Mouse (Mus musculus) myocyte (in vitro differentiated cells): Measurements from ENCODE around the gene Sphk1. TPM values are rescaled to one million over a fixed set of nuclear protein-coding genes. Genes with fewer than 3 reads are reported as not detected.

Experiments
- H3K27me3 ChIP-seq: one replicate; pipeline ENCODE4 v1.6.1; 2011; ENCODE audit not compliant: control insufficient read depth, insufficient read depth, insufficient read length
- H3K36me3 ChIP-seq: one replicate; pipeline ENCODE4 v1.6.1; 2011; ENCODE audit not compliant: control insufficient read depth, insufficient read depth
- H3K4me2 ChIP-seq: one replicate; pipeline ENCODE4 v1.6.1; 2011; ENCODE audit warnings: low read depth, control low read depth
- H3K4me3 ChIP-seq: one replicate; pipeline ENCODE4 v1.5.1; 2011; ENCODE audit warnings: mild to moderate bottlenecking, control low read depth, moderate library complexity
- H3K79me2 ChIP-seq: one replicate; pipeline ENCODE4 v1.6.1; 2011; ENCODE audit not compliant: control insufficient read depth, insufficient read depth
- H3ac ChIP-seq: one replicate; pipeline ENCODE4 v1.6.1; 2011; ENCODE audit not compliant: control insufficient read depth, insufficient read length
- CEBPB ChIP-seq: IDR thresholded peaks from 2 replicates; pipeline ENCODE4 v1.6.1; 2011; ENCODE audit warnings: mild to moderate bottlenecking, moderate library complexity; ENCODE audit not compliant: poor library complexity, insufficient read depth, severe bottlenecking
- E2F4 ChIP-seq: IDR thresholded peaks from one replicate; pipeline ENCODE4 v1.6.1; 2011; ENCODE audit warnings: mild to moderate bottlenecking, control low read depth, moderate library complexity; ENCODE audit not compliant: insufficient read depth
- MAX ChIP-seq: IDR thresholded peaks from one replicate; pipeline ENCODE4 v1.6.1; 2011; ENCODE audit warnings: low read depth, mild to moderate bottlenecking, control low read depth
- MYOD1 ChIP-seq, 3 experiments: IDR thresholded peaks; one replicate each; pipeline ENCODE4 v1.6.1; 2011; ENCODE audit warnings: control low read depth in 2 of 3, low read depth in 2 of 3, mild to moderate bottlenecking in 2 of 3, moderate library complexity in 1 of 3; ENCODE audit not compliant: insufficient read length in 2 of 3, control insufficient read depth in 1 of 3
- MYOG ChIP-seq, 3 experiments: IDR thresholded peaks; one replicate each; pipeline ENCODE4 v1.6.1; 2011; ENCODE audit warnings: control low read depth in 2 of 3, low read depth in 2 of 3, mild to moderate bottlenecking in 2 of 3; ENCODE audit not compliant: insufficient read length in 2 of 3, control insufficient read depth in 1 of 3, insufficient read depth in 1 of 3
- POLR2A ChIP-seq: IDR thresholded peaks from one replicate; pipeline ENCODE4 v1.6.1; 2011; ENCODE audit warnings: low read depth, mild to moderate bottlenecking, control low read depth, moderate library complexity; ENCODE audit not compliant: insufficient read length
- POLR2AphosphoS2 ChIP-seq: IDR thresholded peaks from one replicate; pipeline ENCODE4 v1.6.1; 2011; ENCODE audit warnings: low read depth, control low read depth; ENCODE audit not compliant: insufficient read length
- REST ChIP-seq: IDR thresholded peaks from one replicate; pipeline ENCODE4 v1.6.1; 2011; ENCODE audit warnings: mild to moderate bottlenecking, control low read depth, moderate library complexity; ENCODE audit not compliant: insufficient read depth, insufficient read length
- SRF ChIP-seq: IDR thresholded peaks from one replicate; pipeline ENCODE4 v1.6.1; 2011; ENCODE audit warnings: low read depth; ENCODE audit not compliant: control insufficient read depth, insufficient read length
- TCF12 ChIP-seq: IDR thresholded peaks from one replicate; pipeline ENCODE4 v1.6.1; 2011; ENCODE audit warnings: mild to moderate bottlenecking, control low read depth; ENCODE audit not compliant: poor library complexity, insufficient read depth, severe bottlenecking
- TCF3 ChIP-seq: IDR thresholded peaks from one replicate; pipeline ENCODE4 v1.6.1; 2011; ENCODE audit warnings: low read depth, control low read depth; ENCODE audit not compliant: insufficient read length
- USF1 ChIP-seq: IDR thresholded peaks from one replicate; pipeline ENCODE4 v1.6.1; 2011; ENCODE audit warnings: low read depth, mild to moderate bottlenecking, control low read depth, moderate library complexity
- polyA plus RNA-seq: library from polyadenylated mRNA; unstranded; fragments of >200 nt; fragmentation: generic; extraction: Trizol; gene quantifications from one replicate; pipeline ENCODE4 v1.2.1, GENCODE M21; 2012; ENCODE audit warnings: missing spikeins

Sphk1 gene
- polyA plus RNA-seq, 1 experiment = 24.5 TPM

GRCm38 (mm10) chr11:116508689-116509088 is 22.0 kb upstream of the Sphk1 start:
- H3K4me3 ChIP-seq = no peak overlapping the region
- H3K4me2 ChIP-seq = no peak overlapping the region
- no peaks in the 10 kb centered on the region for H3K27me3 ChIP-seq
- H3K36me3 ChIP-seq = no peaks in the 10 kb centered on the region
- TF ChIP-seq MYOD1 (IDR thresholded peaks at IDR 0.05; ENCODE audit: control insufficient read depth in 1 of 3, insufficient read length in 2 of 3, low read depth in 2 of 3) = no peak
- no peak for TF ChIP-seq TCF12
- TF ChIP-seq USF1 = no peak
- TF ChIP-seq REST = no peak
- no peak for TF ChIP-seq MYOG (IDR thresholded peaks at IDR 0.05; ENCODE audit: control insufficient read depth in 1 of 3, insufficient read depth in 1 of 3, insufficient read length in 2 of 3, low read depth in 2 of 3)
- H3K79me2 ChIP-seq = no peaks in the 10 kb centered on the region
- H3ac ChIP-seq = no peak overlapping the region

DNA sequence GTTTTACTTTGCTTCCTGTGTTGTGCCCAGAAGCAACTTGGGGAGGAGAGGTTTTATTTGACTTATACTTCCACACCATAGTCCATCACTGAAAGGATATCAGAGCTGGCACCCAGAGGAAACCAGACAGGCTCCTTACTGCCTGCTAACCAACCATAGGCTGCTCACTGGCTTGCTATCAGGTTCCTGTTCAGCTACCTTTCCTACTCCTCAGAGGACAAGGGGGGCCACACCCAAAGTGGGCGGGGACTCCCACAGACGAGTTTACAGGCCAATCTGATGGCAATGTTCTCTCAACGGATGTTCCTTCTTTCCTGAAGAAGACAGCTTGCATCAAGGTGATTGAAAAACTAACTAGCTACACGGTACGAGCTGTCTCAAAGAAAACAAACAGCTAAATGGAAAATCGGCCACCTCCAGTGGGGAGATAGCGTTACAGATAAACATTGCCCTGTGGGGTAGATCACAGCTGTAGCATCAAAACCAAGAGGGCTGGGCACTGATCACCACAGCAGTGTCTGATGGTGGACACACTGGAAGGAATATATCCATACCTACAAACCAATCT is 19.3 kb upstream of the Sphk1 start:
- Histone ChIP-seq H3K27me3 (no peaks in the 10 kb centered on the region), H3ac (no peak overlapping the region), H3K36me3 (no peaks in the 10 kb centered on the region), H3K79me2 (no peaks in the 10 kb centered on the region), H3K4me2 (no peak overlapping the region), H3K4me3 (no peak overlapping the region)
- TF ChIP-seq MYOG (IDR thresholded peaks at IDR 0.05; ENCODE audit: control insufficient read depth in 1 of 3, insufficient read depth in 1 of 3, insufficient read length in 2 of 3, low read depth in 2 of 3) = no peak
- TF ChIP-seq E2F4 = no peak
- TF ChIP-seq USF1 = no peak

DNA sequence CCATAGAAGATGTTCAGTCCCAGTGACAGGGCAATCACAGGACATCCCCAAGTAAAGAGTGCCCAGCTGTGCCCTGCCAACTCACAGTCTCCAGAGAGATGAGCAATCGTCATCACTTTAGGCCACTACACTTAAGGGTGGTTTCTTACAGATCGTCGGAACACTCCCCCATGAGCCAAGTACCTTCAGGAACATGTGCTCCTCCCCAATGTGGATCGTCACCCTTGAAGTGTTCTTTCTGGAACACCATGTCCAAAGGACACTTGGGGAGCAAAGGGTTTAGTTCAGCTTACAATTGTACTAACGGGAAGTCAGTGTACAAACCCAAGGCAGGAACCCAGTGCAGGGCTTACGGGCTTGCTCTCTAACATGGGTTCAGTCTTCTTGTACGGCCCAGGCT is 18.6 kb upstream of the Sphk1 start:
- H3K36me3 ChIP-seq = no peaks in the 10 kb centered on the region

GRCm38 (mm10) chr11:116512987-116513386 is 17.7 kb upstream of the Sphk1 start:
- no peak overlapping the region for H3K4me2 ChIP-seq
- H3K79me2 ChIP-seq = no peaks in the 10 kb centered on the region
- no peak overlapping the region for H3K4me3 ChIP-seq
- TF ChIP-seq POLR2A (no peak), TCF3 (no peak), MYOD1 (IDR thresholded peaks at IDR 0.05; ENCODE audit: control insufficient read depth in 1 of 3, insufficient read length in 2 of 3, low read depth in 2 of 3) (peak in 1 of 3 experiments; percentile 57), MYOG (IDR thresholded peaks at IDR 0.05; ENCODE audit: control insufficient read depth in 1 of 3, insufficient read depth in 1 of 3, insufficient read length in 2 of 3, low read depth in 2 of 3) (peak in 1 of 3 experiments; percentile 22)
- H3K27me3 ChIP-seq = no peaks in the 10 kb centered on the region
- H3K36me3 ChIP-seq = no peaks in the 10 kb centered on the region
- no peak overlapping the region for H3ac ChIP-seq

More for the DNA sequence above, 18.6 kb upstream of the Sphk1 start:
- no peak overlapping the region for H3K4me3 ChIP-seq
- H3K79me2 ChIP-seq = no peaks in the 10 kb centered on the region
- no peaks in the 10 kb centered on the region for H3K27me3 ChIP-seq
- no peak overlapping the region for H3K4me2 ChIP-seq
- TF ChIP-seq USF1 = no peak
- TF ChIP-seq SRF = no peak
- TF ChIP-seq MYOG (IDR thresholded peaks at IDR 0.05; ENCODE audit: control insufficient read depth in 1 of 3, insufficient read depth in 1 of 3, insufficient read length in 2 of 3, low read depth in 2 of 3) = no peak
- no peak for TF ChIP-seq POLR2AphosphoS2
- TF ChIP-seq REST = no peak
- no peak for TF ChIP-seq MYOD1 (IDR thresholded peaks at IDR 0.05; ENCODE audit: control insufficient read depth in 1 of 3, insufficient read length in 2 of 3, low read depth in 2 of 3)
- TF ChIP-seq MAX = no peak
- TF ChIP-seq CEBPB = no peak
- no peak for TF ChIP-seq TCF3
- TF ChIP-seq TCF12 = no peak
- no peak for TF ChIP-seq POLR2A
- no peak for TF ChIP-seq E2F4
- no peak overlapping the region for H3ac ChIP-seq

DNA sequence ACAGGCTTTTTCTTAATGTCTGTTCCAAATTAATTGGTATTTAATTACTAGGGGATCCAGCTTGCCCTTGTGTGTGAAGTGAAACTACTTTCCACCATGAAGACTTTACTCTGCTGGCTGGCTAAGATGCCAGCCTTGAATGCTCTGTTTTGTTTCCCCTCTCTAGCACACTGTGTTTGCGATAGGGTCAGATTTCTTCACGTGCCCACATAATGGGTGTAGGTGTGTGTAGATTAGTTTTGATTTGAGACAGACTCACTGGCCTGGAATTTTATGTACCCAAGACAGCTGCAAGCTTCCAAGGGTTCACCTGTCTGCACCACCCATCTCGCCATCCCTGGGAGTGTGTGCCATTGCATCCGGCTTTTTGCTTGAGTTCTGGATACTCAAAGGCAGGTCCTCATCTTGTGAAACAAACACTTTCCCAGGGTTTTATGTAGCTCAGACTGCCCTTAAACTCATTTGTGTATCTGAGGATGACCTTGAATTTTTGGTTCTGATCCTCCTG is 17.1 kb upstream of the Sphk1 start:
- no peak overlapping the region for H3K4me3 ChIP-seq
- peak in 1 of 3 experiments; percentile 81 for TF ChIP-seq MYOG (IDR thresholded peaks at IDR 0.05; ENCODE audit: control insufficient read depth in 1 of 3, insufficient read depth in 1 of 3, insufficient read length in 2 of 3, low read depth in 2 of 3)
- no peak for TF ChIP-seq POLR2AphosphoS2
- TF ChIP-seq E2F4 = no peak
- TF ChIP-seq MAX = no peak
- no peak for TF ChIP-seq USF1
- no peak for TF ChIP-seq SRF
- peak in 1 of 3 experiments; percentile 83 for TF ChIP-seq MYOD1 (IDR thresholded peaks at IDR 0.05; ENCODE audit: control insufficient read depth in 1 of 3, insufficient read length in 2 of 3, low read depth in 2 of 3)
- no peak for TF ChIP-seq CEBPB
- TF ChIP-seq TCF12 = peak; percentile 30
- TF ChIP-seq POLR2A = no peak
- TF ChIP-seq TCF3 = no peak
- TF ChIP-seq REST = no peak

More for the DNA sequence above, 17.1 kb upstream of the Sphk1 start:
- Histone ChIP-seq H3K36me3 (no peaks in the 10 kb centered on the region), H3K4me2 (no peak overlapping the region), H3K27me3 (no peaks in the 10 kb centered on the region), H3ac (no peak overlapping the region), H3K79me2 (no peaks in the 10 kb centered on the region)
